Mouse (Mus musculus) brain, embryonic 14.5 days (tissue): ENCODE measurements around the gene Gorab.

ENCODE experiments used
- CTCF ChIP-seq: fragments of 200-500 bp; IDR thresholded peaks from 2 replicates; pipeline ENCODE4 v1.5.1; 2012; ENCODE audit warnings: inconsistent platforms, mild to moderate bottlenecking, moderate library complexity, borderline replicate concordance; ENCODE audit not compliant: insufficient read depth, insufficient read length; ENCODE audit errors: extremely low read depth
- POLR2A ChIP-seq: fragments of 200-500 bp; IDR thresholded peaks from 2 replicates; pipeline ENCODE4 v1.6.1; 2012; ENCODE audit warnings: mild to moderate bottlenecking, inconsistent platforms, borderline replicate concordance; ENCODE audit not compliant: poor library complexity, insufficient read depth, insufficient read length, severe bottlenecking; ENCODE audit errors: extremely low read depth

DNA sequence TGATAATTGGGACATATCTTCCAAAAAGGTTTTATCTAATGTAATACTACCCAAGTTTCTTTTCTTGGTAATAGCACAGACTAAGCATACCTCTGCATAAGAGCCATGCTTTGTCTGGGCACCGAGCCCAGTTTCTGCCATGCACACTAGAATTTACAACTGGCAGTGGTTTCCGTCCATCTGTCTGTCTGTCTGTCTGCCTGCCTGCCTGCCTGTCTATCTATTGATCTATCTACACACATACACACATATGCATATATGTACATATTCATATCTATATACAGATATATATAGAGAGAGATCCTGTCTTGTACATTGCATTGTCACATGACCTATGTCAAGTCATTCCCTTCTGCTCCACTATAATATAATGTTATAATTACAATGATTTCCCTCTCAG, 65.6 kb downstream of the Gorab start:
- no peak for TF ChIP-seq CTCF
- no peak for TF ChIP-seq POLR2A
